Mouse (Mus musculus): Measurements from ENCODE around the gene Rftn1. TPM values are rescaled to one million over a fixed set of nuclear protein-coding genes. Genes with fewer than 3 reads are reported as not detected.

The Rftn1 gene
- polyA plus RNA-seq, 1 experiment from 2014 or later: 15.5 TPM

DNA sequence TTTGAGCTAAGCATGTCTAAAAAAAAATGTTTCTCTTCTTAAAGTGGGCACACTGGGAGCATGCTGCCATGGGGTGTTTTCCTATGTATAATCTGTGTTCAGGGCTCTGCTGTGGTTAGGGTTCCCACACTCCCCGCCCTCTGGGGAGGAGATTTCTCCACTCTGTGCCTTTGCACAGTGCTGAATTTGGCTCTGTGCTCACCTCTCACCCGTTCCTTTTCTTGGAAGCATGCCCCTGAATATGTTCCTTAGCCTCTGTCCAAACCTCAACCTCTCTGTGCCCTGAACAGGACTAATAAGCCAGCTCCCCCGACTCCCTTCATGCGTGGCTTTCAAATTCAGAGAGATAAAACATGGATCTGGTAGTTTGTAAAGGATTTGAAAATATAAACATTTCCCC, 39.1 kb upstream of the Rftn1 start:
- Histone ChIP-seq H3K36me3 (ENCODE audit: control insufficient read depth, insufficient read depth, low read length) (no peaks in the 10 kb centered on the region), H3K4me3 (ENCODE audit: low read depth, low read length) (no peak overlapping the region), H3K9ac (ENCODE audit: low read depth, low read length) (no peak overlapping the region), H3K27ac (replicated peaks; ENCODE audit: low read depth, low read length) (no peak overlapping the region), H3K4me2 (ENCODE audit: low read depth, low read length) (no peak overlapping the region), H3K4me1 (ENCODE audit: control insufficient read depth, insufficient read depth, low read length) (no peaks in the 10 kb centered on the region), H3K27me3 (replicated peaks; ENCODE audit: control insufficient read depth, insufficient read depth, low read length) (no peaks in the 10 kb centered on the region), H3K9me3 (ENCODE audit: control insufficient read depth, low read length) (no peaks in the 10 kb centered on the region)
- 63% methylated on average over 4 of the region's 4 CpGs for WGBS
- DNase-seq (ENCODE audit: low spot score): peak; percentile 53
- peak; percentile 44; the same call in 1 of the 2 replicates for ATAC-seq (ENCODE audit: low read depth)

GRCm38 (mm10) chr17:50227366-50227765, 36.9 kb upstream of the Rftn1 start:
- WGBS: 69% methylated on average over 7 of the region's 7 CpGs

DNA sequence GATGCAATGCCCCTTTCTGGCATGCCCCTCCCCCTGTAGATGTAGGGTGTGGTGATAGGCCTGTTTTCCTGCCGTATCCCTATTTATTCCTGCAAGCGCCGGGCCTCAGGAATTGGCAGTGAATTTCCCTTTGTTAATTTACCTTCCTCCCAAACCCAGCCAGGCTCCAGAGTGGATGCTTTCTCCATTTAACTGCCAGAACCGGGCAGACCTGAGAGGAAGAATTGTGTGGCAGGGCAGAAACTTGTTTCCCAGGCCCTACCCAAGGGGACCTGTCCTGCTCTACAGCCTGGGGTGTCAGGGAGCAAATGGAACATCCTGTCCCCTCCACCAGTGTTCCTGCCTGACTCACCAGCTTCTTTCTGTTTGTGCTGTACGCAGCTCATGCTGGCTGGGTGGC, 34.2 kb upstream of the Rftn1 start:
- Histone ChIP-seq H3K27ac (replicated peaks; ENCODE audit: low read depth, low read length) (no peak overlapping the region), H3K4me3 (ENCODE audit: low read depth, low read length) (no peak overlapping the region), H3K9ac (ENCODE audit: low read depth, low read length) (no peak overlapping the region), H3K9me3 (ENCODE audit: control insufficient read depth, low read length) (no peaks in the 10 kb centered on the region), H3K27me3 (replicated peaks; ENCODE audit: control insufficient read depth, insufficient read depth, low read length) (no peaks in the 10 kb centered on the region), H3K4me2 (ENCODE audit: low read depth, low read length) (no peak overlapping the region), H3K4me1 (ENCODE audit: control insufficient read depth, insufficient read depth, low read length) (no peaks in the 10 kb centered on the region), H3K36me3 (ENCODE audit: control insufficient read depth, insufficient read depth, low read length) (no peaks in the 10 kb centered on the region)
- DNase-seq (ENCODE audit: low spot score) (no peak), ATAC-seq (ENCODE audit: low read depth) (no peak)
- WGBS: 62% methylated on average over 5 of the region's 5 CpGs

More at GRCm38 (mm10) chr17:50227366-50227765, 36.9 kb upstream of the Rftn1 start:
- no peak overlapping the region for H3K27ac ChIP-seq (replicated peaks; ENCODE audit: low read depth, low read length)
- no peak overlapping the region for H3K4me3 ChIP-seq (ENCODE audit: low read depth, low read length)
- H3K36me3 ChIP-seq (ENCODE audit: control insufficient read depth, insufficient read depth, low read length): no peaks in the 10 kb centered on the region
- ATAC-seq (ENCODE audit: low read depth) (no peak), DNase-seq (ENCODE audit: low spot score) (no peak)
- H3K27me3 ChIP-seq (replicated peaks; ENCODE audit: control insufficient read depth, insufficient read depth, low read length): no peaks in the 10 kb centered on the region
- no peaks in the 10 kb centered on the region for H3K4me1 ChIP-seq (ENCODE audit: control insufficient read depth, insufficient read depth, low read length)
- no peaks in the 10 kb centered on the region for H3K9me3 ChIP-seq (ENCODE audit: control insufficient read depth, low read length)
- no peak overlapping the region for H3K9ac ChIP-seq (ENCODE audit: low read depth, low read length)
- no peak overlapping the region for H3K4me2 ChIP-seq (ENCODE audit: low read depth, low read length)

DNA sequence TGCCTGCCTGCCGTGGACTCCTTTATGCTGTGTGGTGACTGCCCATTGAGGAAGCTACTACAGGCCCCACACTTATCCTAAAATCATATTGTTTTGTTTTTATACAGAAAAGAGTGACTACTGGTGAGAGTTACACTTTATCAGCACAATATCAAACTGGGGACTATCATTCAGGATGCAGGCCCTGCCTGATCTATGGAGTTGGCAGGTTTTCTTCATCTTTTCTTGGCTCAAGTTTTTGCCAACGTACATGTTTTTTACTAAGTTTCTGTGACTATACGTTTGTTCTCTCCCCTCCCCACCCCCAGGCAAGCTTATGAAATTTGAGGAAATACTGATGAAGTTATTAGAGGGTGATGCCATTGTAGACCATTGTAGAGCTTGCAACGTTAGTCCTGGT, 27.5 kb upstream of the Rftn1 start:
- 65% methylated on average over 4 of the region's 4 CpGs for WGBS
- Histone ChIP-seq H3K9ac (ENCODE audit: low read depth, low read length) (no peak overlapping the region), H3K36me3 (ENCODE audit: control insufficient read depth, insufficient read depth, low read length) (no peaks in the 10 kb centered on the region), H3K9me3 (ENCODE audit: control insufficient read depth, low read length) (no peaks in the 10 kb centered on the region), H3K27me3 (replicated peaks; ENCODE audit: control insufficient read depth, insufficient read depth, low read length) (no peaks in the 10 kb centered on the region), H3K4me2 (ENCODE audit: low read depth, low read length) (no peak overlapping the region), H3K27ac (replicated peaks; ENCODE audit: low read depth, low read length) (no peak overlapping the region), H3K4me1 (ENCODE audit: control insufficient read depth, insufficient read depth, low read length) (no peaks in the 10 kb centered on the region), H3K4me3 (ENCODE audit: low read depth, low read length) (no peak overlapping the region)
- ATAC-seq (ENCODE audit: low read depth): no peak
- no peak for DNase-seq (ENCODE audit: low spot score)

DNA sequence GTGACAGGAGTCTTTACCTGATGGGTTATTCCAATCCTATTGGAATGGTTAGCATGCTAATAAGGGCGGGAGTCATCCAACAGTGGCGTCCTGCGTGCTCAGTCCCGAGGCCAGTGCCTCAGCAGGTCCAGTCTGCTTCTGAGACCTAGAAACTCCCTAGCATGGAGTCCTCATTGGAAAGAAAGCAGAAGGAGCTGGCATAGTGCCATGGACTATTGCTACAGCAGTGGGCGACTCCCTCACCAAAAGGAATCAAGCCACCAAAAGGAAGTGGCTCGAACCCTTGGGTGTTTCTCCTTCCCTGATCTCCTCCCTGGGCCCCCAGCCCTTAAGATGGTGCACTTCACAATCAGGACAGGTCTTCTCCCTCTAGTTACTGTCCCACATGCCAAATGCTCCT, 24.6 kb upstream of the Rftn1 start:
- no peaks in the 10 kb centered on the region for H3K9me3 ChIP-seq (ENCODE audit: control insufficient read depth, low read length)
- no peak overlapping the region for H3K9ac ChIP-seq (ENCODE audit: low read depth, low read length)
- no peak overlapping the region for H3K27ac ChIP-seq (replicated peaks; ENCODE audit: low read depth, low read length)
- DNase-seq (ENCODE audit: low spot score) (no peak), ATAC-seq (ENCODE audit: low read depth) (no peak)
- H3K4me3 ChIP-seq (ENCODE audit: low read depth, low read length): no peak overlapping the region
- WGBS: 82% methylated on average over 6 of the region's 6 CpGs
- H3K4me2 ChIP-seq (ENCODE audit: low read depth, low read length): no peak overlapping the region
- H3K36me3 ChIP-seq (ENCODE audit: control insufficient read depth, insufficient read depth, low read length): no peaks in the 10 kb centered on the region
- H3K27me3 ChIP-seq (replicated peaks; ENCODE audit: control insufficient read depth, insufficient read depth, low read length): no peaks in the 10 kb centered on the region
- no peaks in the 10 kb centered on the region for H3K4me1 ChIP-seq (ENCODE audit: control insufficient read depth, insufficient read depth, low read length)

DNA sequence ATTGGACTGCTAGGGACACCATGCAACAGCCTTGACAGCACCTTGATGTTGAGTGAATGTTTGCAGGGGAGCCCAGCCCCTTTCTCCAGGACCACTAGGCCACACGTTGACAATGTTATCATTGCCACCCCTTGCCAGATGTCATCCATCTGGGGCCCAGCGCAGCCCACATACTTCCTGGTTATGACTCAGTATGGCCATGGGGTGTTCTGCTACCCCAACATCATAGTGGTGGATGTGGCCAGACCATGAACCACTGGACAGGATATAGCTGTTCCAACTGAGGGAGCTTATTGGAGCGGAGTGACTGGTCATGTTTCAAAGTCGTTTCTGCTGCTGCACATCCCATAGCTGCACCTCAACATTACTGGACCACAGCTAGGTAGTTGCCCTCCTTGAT, 22.6 kb upstream of the Rftn1 start:
- H3K27ac ChIP-seq (replicated peaks; ENCODE audit: low read depth, low read length): no peak overlapping the region
- H3K4me2 ChIP-seq (ENCODE audit: low read depth, low read length): no peak overlapping the region
- no peak overlapping the region for H3K4me3 ChIP-seq (ENCODE audit: low read depth, low read length)
- no peaks in the 10 kb centered on the region for H3K4me1 ChIP-seq (ENCODE audit: control insufficient read depth, insufficient read depth, low read length)
- no peaks in the 10 kb centered on the region for H3K36me3 ChIP-seq (ENCODE audit: control insufficient read depth, insufficient read depth, low read length)
- DNase-seq (ENCODE audit: low spot score) (no peak), ATAC-seq (ENCODE audit: low read depth) (no peak)
- H3K27me3 ChIP-seq (replicated peaks; ENCODE audit: control insufficient read depth, insufficient read depth, low read length): no peaks in the 10 kb centered on the region
- WGBS: 79% methylated on average over 4 of the region's 4 CpGs
- H3K9me3 ChIP-seq (ENCODE audit: control insufficient read depth, low read length): no peaks in the 10 kb centered on the region
- no peak overlapping the region for H3K9ac ChIP-seq (ENCODE audit: low read depth, low read length)

DNA sequence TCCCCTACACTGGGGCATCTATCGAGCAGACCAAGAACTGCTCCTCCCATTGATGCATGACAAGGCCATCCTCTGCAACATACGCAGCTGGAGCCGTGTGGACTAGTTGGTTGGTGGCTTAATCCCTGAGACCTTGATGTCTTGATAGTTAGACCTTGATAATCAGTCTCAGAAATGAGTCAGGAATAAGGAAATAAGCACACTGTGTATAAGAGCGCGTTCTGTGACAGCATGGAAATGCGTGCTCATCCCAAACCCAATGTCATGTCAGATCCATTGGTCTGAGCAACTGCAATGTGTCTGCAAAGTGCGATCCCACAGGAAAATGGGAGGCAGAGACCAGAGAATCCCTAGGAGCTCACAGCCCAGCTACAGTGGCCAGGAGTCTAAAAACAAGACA, 21.3 kb upstream of the Rftn1 start:
- Histone ChIP-seq H3K4me3 (ENCODE audit: low read depth, low read length) (no peak overlapping the region), H3K27me3 (replicated peaks; ENCODE audit: control insufficient read depth, insufficient read depth, low read length) (no peaks in the 10 kb centered on the region), H3K36me3 (ENCODE audit: control insufficient read depth, insufficient read depth, low read length) (no peaks in the 10 kb centered on the region), H3K4me1 (ENCODE audit: control insufficient read depth, insufficient read depth, low read length) (no peaks in the 10 kb centered on the region), H3K9me3 (ENCODE audit: control insufficient read depth, low read length) (no peaks in the 10 kb centered on the region), H3K4me2 (ENCODE audit: low read depth, low read length) (no peak overlapping the region), H3K27ac (replicated peaks; ENCODE audit: low read depth, low read length) (no peak overlapping the region), H3K9ac (ENCODE audit: low read depth, low read length) (no peak overlapping the region)
- 89% methylated on average over 7 of the region's 7 CpGs for WGBS
- no peak for DNase-seq (ENCODE audit: low spot score)
- no peak for ATAC-seq (ENCODE audit: low read depth)

- H3K4me2 ChIP-seq (ENCODE audit: low read depth, low read length): no peak overlapping the region
- H3K4me1 ChIP-seq (ENCODE audit: control insufficient read depth, insufficient read depth, low read length): no peaks in the 10 kb centered on the region
- H3K4me3 ChIP-seq (ENCODE audit: low read depth, low read length): no peak overlapping the region
- no peak overlapping the region for H3K27ac ChIP-seq (replicated peaks; ENCODE audit: low read depth, low read length)
- 91% methylated on average over 6 of the region's 6 CpGs for whole genome bisulfite sequencing
- ATAC-seq (ENCODE audit: low read depth): no peak
- no peaks in the 10 kb centered on the region for H3K9me3 ChIP-seq (ENCODE audit: control insufficient read depth, low read length)
- DNase-seq (ENCODE audit: low spot score): no peak
- H3K9ac ChIP-seq (ENCODE audit: low read depth, low read length): no peak overlapping the region
- H3K36me3 ChIP-seq (ENCODE audit: control insufficient read depth, insufficient read depth, low read length): no peaks in the 10 kb centered on the region
- H3K27me3 ChIP-seq (replicated peaks; ENCODE audit: control insufficient read depth, insufficient read depth, low read length): no peaks in the 10 kb centered on the region
These were observed 19.4 kb upstream of the Rftn1 start for GRCm38 (mm10) chr17:50209831-50210230.

GRCm38 (mm10) chr17:50208137-50209045, 17.9 kb upstream of the Rftn1 start:
- no peak for DNase-seq (ENCODE audit: low spot score)
- no peak for ATAC-seq (ENCODE audit: low read depth)
- Histone ChIP-seq H3K4me2 (ENCODE audit: low read depth, low read length) (no peak overlapping the region), H3K27me3 (replicated peaks; ENCODE audit: control insufficient read depth, insufficient read depth, low read length) (no peaks in the 10 kb centered on the region), H3K4me1 (ENCODE audit: control insufficient read depth, insufficient read depth, low read length) (no peaks in the 10 kb centered on the region), H3K9me3 (ENCODE audit: control insufficient read depth, low read length) (no peaks in the 10 kb centered on the region), H3K27ac (replicated peaks; ENCODE audit: low read depth, low read length) (no peak overlapping the region), H3K9ac (ENCODE audit: low read depth, low read length) (no peak overlapping the region), H3K4me3 (ENCODE audit: low read depth, low read length) (no peak overlapping the region), H3K36me3 (ENCODE audit: control insufficient read depth, insufficient read depth, low read length) (no peaks in the 10 kb centered on the region)
- WGBS: 85% methylated on average over 7 of the region's 7 CpGs

Data from embryonic facial prominence, embryonic 14.5 days (tissue).